Mouse (Mus musculus) heart, adult 2 months (tissue): Measurements from ENCODE around the gene Riox1.

Experiments
- CTCF ChIP-seq: fragments of 200-600 bp; IDR thresholded peaks from 2 replicates; pipeline ENCODE4 v1.8.1; 2022; ENCODE audit warnings: antibody characterized with exemption, mild to moderate bottlenecking, moderate library complexity
- EP300 ChIP-seq: fragments of 200-500 bp; IDR thresholded peaks from 2 replicates; pipeline ENCODE4 v1.6.1; 2011; ENCODE audit warnings: low read depth, low read length, control low read depth; ENCODE audit not compliant: insufficient read depth

GRCm38 (mm10) chr12:83949043-83949442, 1.4 kb upstream of the Riox1 start:
- TF ChIP-seq CTCF (no peak), EP300 (no peak)
